Mouse (Mus musculus) olfactory bulb, adult 2 months (tissue): ENCODE data around the gene Ncoa3. TPM values are rescaled to one million over a fixed set of nuclear protein-coding genes. Genes with fewer than 3 reads are reported as not detected.

Source experiments
- H3K27ac ChIP-seq: fragments of 200-500 bp; 2 replicates; pipeline ENCODE4 v1.5.1; 2012; ENCODE audit warnings: low read depth, low read length; ENCODE audit not compliant: insufficient read depth
- H3K4me1 ChIP-seq: fragments of 200-500 bp; 2 replicates; pipeline ENCODE4 v1.6.1; 2012; ENCODE audit warnings: low read length; ENCODE audit not compliant: control insufficient read depth, insufficient read depth
- H3K4me3 ChIP-seq: fragments of 200-500 bp; 2 replicates; pipeline ENCODE4 v1.5.1; 2012; ENCODE audit warnings: mild to moderate bottlenecking, low read depth, low read length, moderate library complexity; ENCODE audit not compliant: insufficient read depth
- CTCF ChIP-seq: fragments of 200-500 bp; IDR thresholded peaks from 2 replicates; pipeline ENCODE4 v1.5.1; 2012; ENCODE audit warnings: low read depth, mild to moderate bottlenecking, low read length, moderate library complexity; ENCODE audit not compliant: insufficient read depth
- POLR2A ChIP-seq: fragments of 200-500 bp; IDR thresholded peaks from 2 replicates; pipeline ENCODE4 v1.6.1; 2012; ENCODE audit warnings: mild to moderate bottlenecking, low read depth, low read length, moderate library complexity; ENCODE audit not compliant: insufficient read depth
- WGBS: fragments of 180-500 bp; shearing (Covaris S2); methylation state at CpG from one replicate; pipeline ENCODE4 v1.1.7; 2018; 5-methylcytosine and 5-hydroxymethylcytosine counted together
- polyA plus RNA-seq: library from polyadenylated mRNA; stranded (reverse); fragments of >200 nt; gene quantifications from 2 replicates; pipeline ENCODE4 v1.2.4, GENCODE M21; 2012; ENCODE audit warnings: low replicate concordance; ENCODE audit not compliant: missing spikeins, insufficient read depth, insufficient read length

Ncoa3 gene
- polyA plus RNA-seq, 1 experiment: not detected

GRCm38 (mm10) chr2:165955386-165955785, 37.0 kb upstream of the Ncoa3 start:
- H3K27ac ChIP-seq: no peak overlapping the region
- TF ChIP-seq CTCF: no peak
- no peak for TF ChIP-seq POLR2A
- 62% methylated on average over 8 of the region's 8 CpGs for WGBS

GRCm38 (mm10) chr2:165956096-165956740, 36.2 kb upstream of the Ncoa3 start:
- H3K27ac ChIP-seq: no peak overlapping the region
- WGBS: 90% methylated on average over 7 of the region's 7 CpGs
- TF ChIP-seq POLR2A: no peak
- TF ChIP-seq CTCF: no peak
- peaks cover 6% of the 10 kb centered on the region for H3K4me1 ChIP-seq
- H3K4me3 ChIP-seq: no peak overlapping the region

More at GRCm38 (mm10) chr2:165955386-165955785, 37.0 kb upstream of the Ncoa3 start:
- H3K4me1 ChIP-seq: peaks cover 6% of the 10 kb centered on the region
- H3K4me3 ChIP-seq: no peak overlapping the region

GRCm38 (mm10) chr2:165957257-165957828, 35.1 kb upstream of the Ncoa3 start:
- H3K27ac ChIP-seq: no peak overlapping the region
- WGBS: 70% methylated on average over 9 of the region's 9 CpGs
- TF ChIP-seq POLR2A (no peak), CTCF (no peak)
- H3K4me1 ChIP-seq: peaks cover 6% of the 10 kb centered on the region
- no peak overlapping the region for H3K4me3 ChIP-seq

GRCm38 (mm10) chr2:165958556-165958955, 33.9 kb upstream of the Ncoa3 start:
- no peak for TF ChIP-seq POLR2A
- no peak for TF ChIP-seq CTCF
- no peak overlapping the region for H3K4me3 ChIP-seq
- peaks cover 6% of the 10 kb centered on the region for H3K4me1 ChIP-seq
- WGBS: 69% methylated on average over 6 of the region's 6 CpGs
- H3K27ac ChIP-seq: no peak overlapping the region

GRCm38 (mm10) chr2:165960695-165961094, 31.7 kb upstream of the Ncoa3 start:
- Histone ChIP-seq H3K4me3 (no peak overlapping the region), H3K27ac (no peak overlapping the region), H3K4me1 (peaks cover 7% of the 10 kb centered on the region; the same call in 1 of the 2 replicates)
- TF ChIP-seq POLR2A (no peak), CTCF (no peak)
- 84% methylated on average over 3 of the region's 3 CpGs for WGBS

GRCm38 (mm10) chr2:165962824-165963223, 29.6 kb upstream of the Ncoa3 start:
- Histone ChIP-seq H3K4me3 (no peak overlapping the region), H3K27ac (no peak overlapping the region), H3K4me1 (peaks cover 3% of the 10 kb centered on the region; the same call in 1 of the 2 replicates)
- TF ChIP-seq POLR2A (no peak), CTCF (no peak)
- WGBS: 93% methylated on average over 5 of the region's 5 CpGs

GRCm38 (mm10) chr2:165964121-165964520, 28.3 kb upstream of the Ncoa3 start:
- H3K4me1 ChIP-seq: peaks cover 7% of the 10 kb centered on the region; the same call in 1 of the 2 replicates
- no peak overlapping the region for H3K27ac ChIP-seq
- H3K4me3 ChIP-seq: no peak overlapping the region
- 37% methylated on average over 4 of the region's 4 CpGs for WGBS
- TF ChIP-seq POLR2A (no peak), CTCF (no peak)

GRCm38 (mm10) chr2:165967076-165967475, 25.4 kb upstream of the Ncoa3 start:
- no peak for TF ChIP-seq POLR2A
- TF ChIP-seq CTCF: no peak
- 88% methylated on average over 2 of the region's 2 CpGs for WGBS
- Histone ChIP-seq H3K4me1 (peaks cover 7% of the 10 kb centered on the region; the same call in 1 of the 2 replicates), H3K4me3 (no peak overlapping the region), H3K27ac (no peak overlapping the region)

GRCm38 (mm10) chr2:165967823-165968555, 24.4 kb upstream of the Ncoa3 start:
- no peak for TF ChIP-seq CTCF
- TF ChIP-seq POLR2A: no peak
- H3K4me3 ChIP-seq: no peak overlapping the region
- peaks cover 7% of the 10 kb centered on the region; the same call in 1 of the 2 replicates for H3K4me1 ChIP-seq
- no peak overlapping the region for H3K27ac ChIP-seq
- 72% methylated on average over 6 of the region's 6 CpGs for WGBS
